Mouse (Mus musculus) embryonic facial prominence, embryonic 10.5 days (tissue): ENCODE data around the gene Rbm38. TPM values are rescaled to one million over a fixed set of nuclear protein-coding genes. Genes with fewer than 3 reads are reported as not detected.

Source experiments
- DNase-seq: peaks from one replicate; pipeline ENCODE4 v3.0.0-alpha.2; 2017; ENCODE audit warnings: low spot score
- H3K27ac ChIP-seq: fragments of 300-500 bp; sonication (generic); replicated peaks from 2 replicates; pipeline ENCODE4 v1.5.1; 2016; ENCODE audit warnings: mild to moderate bottlenecking
- H3K27me3 ChIP-seq: fragments of 300-500 bp; sonication (generic); replicated peaks from 2 replicates; pipeline ENCODE4 v1.6.1; 2016; ENCODE audit warnings: low read depth, mild to moderate bottlenecking; ENCODE audit not compliant: poor library complexity, severe bottlenecking
- H3K36me3 ChIP-seq: fragments of 300-500 bp; sonication (generic); replicated peaks from 2 replicates; pipeline ENCODE4 v1.6.1; 2016; ENCODE audit warnings: mild to moderate bottlenecking, moderate library complexity
- H3K4me1 ChIP-seq: fragments of 300-500 bp; sonication (generic); 2 replicates; pipeline ENCODE4 v1.6.1; 2016
- H3K4me3 ChIP-seq: fragments of 300-500 bp; sonication (generic); 2 replicates; pipeline ENCODE4 v1.5.1; 2016; ENCODE audit warnings: mild to moderate bottlenecking, moderate library complexity
- H3K9me3 ChIP-seq: fragments of 300-500 bp; sonication (generic); 2 replicates; pipeline ENCODE4 v1.6.1; 2016; ENCODE audit warnings: mild to moderate bottlenecking
- WGBS: fragments of 180-500 bp; shearing (Covaris S2); methylation state at CpG from one replicate; pipeline ENCODE4 v1.1.7; 2016; 5-methylcytosine and 5-hydroxymethylcytosine counted together
- polyA plus RNA-seq: library from polyadenylated mRNA; unstranded; fragments of >200 nt; fragmentation: Nextera tagmentation; extraction: Ambion mirVana; gene quantifications from 2 replicates; pipeline ENCODE4 v1.2.1, GENCODE M21; 2016

Rbm38 gene
- polyA plus RNA-seq, 1 experiment from 2014 or later = 85.7 TPM

GRCm38 (mm10) chr2:173041893-173042292 is 21.6 kb downstream of the Rbm38 start:
- Histone ChIP-seq H3K27ac (0 out of 2 replicates have a peak overlapping the region, but pooled peaks have one; percentile 19), H3K4me1 (peaks cover 29% of the 10 kb centered on the region), H3K9me3 (no peaks in the 10 kb centered on the region), H3K36me3 (no peaks in the 10 kb centered on the region), H3K4me3 (no peak overlapping the region), H3K27me3 (no peaks in the 10 kb centered on the region)
- no peak for DNase-seq
- WGBS = 80% methylated on average over 1 of the region's 1 CpGs

- DNase-seq = no peak
- Histone ChIP-seq H3K4me3 (no peak overlapping the region), H3K9me3 (no peaks in the 10 kb centered on the region), H3K27ac (peak overlapping the region; percentile 31; the same call in 1 of the 2 replicates), H3K4me1 (peaks cover 34% of the 10 kb centered on the region), H3K27me3 (no peaks in the 10 kb centered on the region), H3K36me3 (no peaks in the 10 kb centered on the region)
- WGBS = 66% methylated on average over 11 of the region's 11 CpGs
Measured at GRCm38 (mm10) chr2:173042504-173043162, 22.3 kb downstream of the Rbm38 start.

- H3K9me3 ChIP-seq = no peaks in the 10 kb centered on the region
Measured at GRCm38 (mm10) chr2:173044198-173044970, 24.1 kb downstream of the Rbm38 start.

GRCm38 (mm10) chr2:173046582-173047297 is 26.4 kb downstream of the Rbm38 start:
- Histone ChIP-seq H3K4me3 (no peak overlapping the region), H3K27ac (peak overlapping the region; percentile 63), H3K36me3 (no peaks in the 10 kb centered on the region), H3K9me3 (no peaks in the 10 kb centered on the region), H3K4me1 (peaks cover 75% of the 10 kb centered on the region), H3K27me3 (no peaks in the 10 kb centered on the region; the same call in 1 of the 2 replicates)
- 65% methylated on average over 15 of the region's 15 CpGs for WGBS
- DNase-seq = no peak

More at GRCm38 (mm10) chr2:173044198-173044970, 24.1 kb downstream of the Rbm38 start:
- H3K4me1 ChIP-seq = peaks cover 51% of the 10 kb centered on the region
- H3K4me3 ChIP-seq = no peak overlapping the region
- WGBS = 78% methylated on average over 18 of the region's 18 CpGs
- DNase-seq = no peak
- no peaks in the 10 kb centered on the region for H3K36me3 ChIP-seq
- H3K27ac ChIP-seq = no peak overlapping the region; the same call in 1 of the 2 replicates
- no peaks in the 10 kb centered on the region for H3K27me3 ChIP-seq

- no peak for DNase-seq
- Histone ChIP-seq H3K27ac (no peak overlapping the region), H3K36me3 (no peaks in the 10 kb centered on the region), H3K27me3 (no peaks in the 10 kb centered on the region; the same call in 1 of the 2 replicates), H3K9me3 (no peaks in the 10 kb centered on the region), H3K4me3 (no peak overlapping the region), H3K4me1 (peaks cover 72% of the 10 kb centered on the region)
- WGBS = 57% methylated on average over 5 of the region's 5 CpGs
Measured at GRCm38 (mm10) chr2:173047471-173047870, 27.2 kb downstream of the Rbm38 start.

- DNase-seq = no peak
- no peaks in the 10 kb centered on the region for H3K9me3 ChIP-seq
- WGBS = 52% methylated on average over 17 of the region's 17 CpGs
- no peak overlapping the region for H3K4me3 ChIP-seq
- peaks cover 65% of the 10 kb centered on the region for H3K4me1 ChIP-seq
- no peaks in the 10 kb centered on the region; the same call in 1 of the 2 replicates for H3K27me3 ChIP-seq
- H3K27ac ChIP-seq = 0 out of 2 replicates have a peak overlapping the region, but pooled peaks have one; percentile 48
- no peaks in the 10 kb centered on the region for H3K36me3 ChIP-seq
Measured at GRCm38 (mm10) chr2:173048041-173048745, 27.9 kb downstream of the Rbm38 start.

GRCm38 (mm10) chr2:173049231-173049630 is 28.9 kb downstream of the Rbm38 start:
- no peak for DNase-seq
- Histone ChIP-seq H3K9me3 (no peaks in the 10 kb centered on the region), H3K4me3 (no peak overlapping the region), H3K27me3 (no peaks in the 10 kb centered on the region; the same call in 1 of the 2 replicates), H3K4me1 (peaks cover 57% of the 10 kb centered on the region), H3K27ac (0 out of 2 replicates have a peak overlapping the region, but pooled peaks have one; percentile 46), H3K36me3 (no peaks in the 10 kb centered on the region)
- 76% methylated on average over 3 of the region's 3 CpGs for WGBS

- Histone ChIP-seq H3K9me3 (no peaks in the 10 kb centered on the region), H3K4me1 (peaks cover 55% of the 10 kb centered on the region), H3K27ac (peak overlapping the region; percentile 46; the same call in 1 of the 2 replicates), H3K4me3 (no peak overlapping the region), H3K27me3 (no peaks in the 10 kb centered on the region; the same call in 1 of the 2 replicates), H3K36me3 (no peaks in the 10 kb centered on the region)
- DNase-seq = no peak
- 38% methylated on average over 6 of the region's 6 CpGs for WGBS
Measured at GRCm38 (mm10) chr2:173049817-173050216, 29.5 kb downstream of the Rbm38 start.

- H3K27me3 ChIP-seq = no peaks in the 10 kb centered on the region; the same call in 1 of the 2 replicates
- WGBS = 25% methylated on average over 8 of the region's 8 CpGs
- H3K4me1 ChIP-seq = peaks cover 55% of the 10 kb centered on the region
- DNase-seq = no peak
- peak overlapping the region; percentile 46; the same call in 1 of the 2 replicates for H3K27ac ChIP-seq
- no peaks in the 10 kb centered on the region for H3K36me3 ChIP-seq
- no peaks in the 10 kb centered on the region for H3K9me3 ChIP-seq
- H3K4me3 ChIP-seq = no peak overlapping the region
Measured at GRCm38 (mm10) chr2:173050604-173051382, 30.5 kb downstream of the Rbm38 start.

GRCm38 (mm10) chr2:173052881-173053280 is 32.6 kb downstream of the Rbm38 start:
- H3K4me3 ChIP-seq = no peak overlapping the region
- H3K4me1 ChIP-seq = peaks cover 53% of the 10 kb centered on the region
- no peaks in the 10 kb centered on the region for H3K9me3 ChIP-seq
- WGBS = 93% methylated on average over 8 of the region's 8 CpGs
- H3K36me3 ChIP-seq = no peaks in the 10 kb centered on the region
- no peaks in the 10 kb centered on the region; the same call in 1 of the 2 replicates for H3K27me3 ChIP-seq
- no peak for DNase-seq
- H3K27ac ChIP-seq = no peak overlapping the region

- DNase-seq = no peak
- 78% methylated on average over 6 of the region's 6 CpGs for WGBS
Measured at GRCm38 (mm10) chr2:173053846-173054245, 33.5 kb downstream of the Rbm38 start.

More at GRCm38 (mm10) chr2:173053846-173054245, 33.5 kb downstream of the Rbm38 start:
- no peak overlapping the region for H3K4me3 ChIP-seq
- H3K27ac ChIP-seq = no peak overlapping the region
- no peaks in the 10 kb centered on the region for H3K9me3 ChIP-seq
- no peaks in the 10 kb centered on the region for H3K36me3 ChIP-seq
- no peaks in the 10 kb centered on the region; the same call in 1 of the 2 replicates for H3K27me3 ChIP-seq
- H3K4me1 ChIP-seq = peaks cover 53% of the 10 kb centered on the region
